Mouse (Mus musculus) midbrain, embryonic 14.5 days (tissue): ENCODE measurements at regions not wholly inside any gene's neighbourhood (a gene's known extent, or its start where the extent isn't known, plus 50 kb on each side); places are given as distances from the start of the nearest gene placed in this dataset.

Experiments
- ATAC-seq: fragments of 200-750 bp; cut with Nextera tagmentation; 2 replicates; pipeline ENCODE4 v1.8.0; 2017; ENCODE audit warnings: moderate number of reproducible peaks, moderate library complexity; ENCODE audit not compliant: low FRiP score, low TSS enrichment
- DNase-seq: peaks from one replicate; pipeline ENCODE4 v3.0.0-alpha.2; 2015
- H3K27ac ChIP-seq: fragments of 300-500 bp; sonication (generic); replicated peaks from 2 replicates; pipeline ENCODE4 v1.5.1; 2014; ENCODE audit warnings: mild to moderate bottlenecking, low read depth, low read length, moderate library complexity
- H3K27me3 ChIP-seq: fragments of 300-500 bp; sonication (generic); 2 replicates; pipeline ENCODE4 v1.6.1; 2014; ENCODE audit warnings: low read length, control low read depth, mixed read lengths; ENCODE audit not compliant: control insufficient read depth, insufficient read depth
- H3K36me3 ChIP-seq: fragments of 300-500 bp; sonication (generic); 2 replicates; pipeline ENCODE4 v1.6.1; 2014; ENCODE audit warnings: low read length, control low read depth; ENCODE audit not compliant: control insufficient read depth, insufficient read depth
- H3K4me1 ChIP-seq: fragments of 300-500 bp; sonication (generic); 2 replicates; pipeline ENCODE4 v1.6.1; 2014; ENCODE audit warnings: mild to moderate bottlenecking, antibody characterized with exemption, low read length, control low read depth; ENCODE audit not compliant: control insufficient read depth, insufficient read depth
- H3K4me2 ChIP-seq: fragments of 300-500 bp; sonication (generic); 2 replicates; pipeline ENCODE4 v1.6.1; 2014; ENCODE audit warnings: mild to moderate bottlenecking, low read length, moderate library complexity
- H3K4me3 ChIP-seq: fragments of 300-500 bp; sonication (generic); replicated peaks from 2 replicates; pipeline ENCODE4 v1.5.1; 2014; ENCODE audit warnings: low read depth, low read length
- H3K9ac ChIP-seq: fragments of 300-500 bp; sonication (generic); replicated peaks from 2 replicates; pipeline ENCODE4 v1.6.1; 2014; ENCODE audit warnings: mild to moderate bottlenecking, low read length, moderate library complexity
- H3K9me3 ChIP-seq: fragments of 300-500 bp; sonication (generic); 2 replicates; pipeline ENCODE4 v1.6.1; 2016; ENCODE audit warnings: low read length, control low read depth, mixed read lengths; ENCODE audit not compliant: control insufficient read depth
- WGBS: fragments of 180-500 bp; shearing (Covaris S2); extraction: QIAGEN DNeasy Blood & Tissue Kit; methylation state at CpG from one replicate; pipeline ENCODE4 v1.1.7; 2014; 5-methylcytosine and 5-hydroxymethylcytosine counted together

- peaks cover 13% of the 10 kb centered on the region for H3K4me1 ChIP-seq
- H3K36me3 ChIP-seq, result no peaks in the 10 kb centered on the region
- ATAC-seq (no peak), DNase-seq (peak; percentile 82)
- WGBS, result 69% methylated on average over 6 of the region's 6 CpGs
- H3K27me3 ChIP-seq, result no peaks in the 10 kb centered on the region
- H3K9ac ChIP-seq, result no peak overlapping the region
- no peaks in the 10 kb centered on the region for H3K9me3 ChIP-seq
- no peak overlapping the region for H3K4me2 ChIP-seq
- no peak overlapping the region for H3K4me3 ChIP-seq
- no peak overlapping the region for H3K27ac ChIP-seq
Observed at GRCm38 (mm10) chr19:49741239-49741638, 937.2 kb downstream of the Sorcs1 start.

- peak overlapping the region; percentile 31 for H3K4me2 ChIP-seq
- no peak for ATAC-seq
Observed at GRCm38 (mm10) chr19:49739483-49740175, 938.8 kb downstream of the Sorcs1 start.

GRCm38 (mm10) chr19:49697659-49698058, 980.8 kb downstream of the Sorcs1 start:
- H3K4me3 ChIP-seq, result no peak overlapping the region
- DNase-seq (peak; percentile 29), ATAC-seq (no peak)
- H3K4me1 ChIP-seq, result no peaks in the 10 kb centered on the region
- no peak overlapping the region for H3K4me2 ChIP-seq
- H3K27ac ChIP-seq, result no peak overlapping the region
- no peaks in the 10 kb centered on the region for H3K27me3 ChIP-seq
- 68% methylated on average over 1 of the region's 1 CpGs for WGBS
- H3K9ac ChIP-seq, result no peak overlapping the region
- H3K9me3 ChIP-seq, result no peaks in the 10 kb centered on the region
- H3K36me3 ChIP-seq, result no peaks in the 10 kb centered on the region

More at GRCm38 (mm10) chr19:49739483-49740175, 938.8 kb downstream of the Sorcs1 start:
- 23% methylated on average over 13 of the region's 13 CpGs for WGBS
- Histone ChIP-seq H3K9me3 (no peaks in the 10 kb centered on the region), H3K4me1 (peaks cover 13% of the 10 kb centered on the region), H3K27ac (peak overlapping the region; percentile 57), H3K9ac (no peak overlapping the region), H3K36me3 (no peaks in the 10 kb centered on the region), H3K4me3 (no peak overlapping the region), H3K27me3 (no peaks in the 10 kb centered on the region)
- peak; percentile 60 for DNase-seq

GRCm38 (mm10) chr19:49685588-49686281, 992.7 kb downstream of the Sorcs1 start:
- DNase-seq (no peak), ATAC-seq (no peak)
- H3K4me3 ChIP-seq, result no peak overlapping the region

GRCm38 (mm10) chr19:49681204-49681603, 997.2 kb downstream of the Sorcs1 start:
- Histone ChIP-seq H3K4me2 (no peak overlapping the region), H3K27me3 (no peaks in the 10 kb centered on the region), H3K4me3 (no peak overlapping the region), H3K9me3 (no peaks in the 10 kb centered on the region), H3K9ac (no peak overlapping the region), H3K36me3 (no peaks in the 10 kb centered on the region), H3K27ac (no peak overlapping the region), H3K4me1 (no peaks in the 10 kb centered on the region)
- DNase-seq (no peak), ATAC-seq (no peak)
- WGBS, result 50% methylated on average over 3 of the region's 3 CpGs

More at GRCm38 (mm10) chr19:49685588-49686281, 992.7 kb downstream of the Sorcs1 start:
- H3K9me3 ChIP-seq, result no peaks in the 10 kb centered on the region
- no peak overlapping the region for H3K27ac ChIP-seq
- H3K4me1 ChIP-seq, result no peaks in the 10 kb centered on the region
- 97% methylated on average over 15 of the region's 15 CpGs for WGBS
- no peaks in the 10 kb centered on the region for H3K36me3 ChIP-seq
- no peaks in the 10 kb centered on the region for H3K27me3 ChIP-seq
- no peak overlapping the region for H3K4me2 ChIP-seq
- H3K9ac ChIP-seq, result no peak overlapping the region

- Histone ChIP-seq H3K36me3 (no peaks in the 10 kb centered on the region), H3K9ac (no peak overlapping the region), H3K4me2 (no peak overlapping the region), H3K4me3 (no peak overlapping the region), H3K27me3 (no peaks in the 10 kb centered on the region), H3K9me3 (no peaks in the 10 kb centered on the region), H3K4me1 (no peaks in the 10 kb centered on the region), H3K27ac (no peak overlapping the region)
- DNase-seq (no peak), ATAC-seq (no peak)
- WGBS, result 87% methylated on average over 3 of the region's 3 CpGs
Observed at GRCm38 (mm10) chr19:49680006-49680405, 998.4 kb downstream of the Sorcs1 start.

- no peaks in the 10 kb centered on the region for H3K27me3 ChIP-seq
- H3K4me3 ChIP-seq, result no peak overlapping the region
- WGBS, result 11% methylated on average over 2 of the region's 2 CpGs
- no peak overlapping the region for H3K9ac ChIP-seq
- H3K4me1 ChIP-seq, result no peaks in the 10 kb centered on the region
- no peak overlapping the region for H3K4me2 ChIP-seq
- ATAC-seq, result no peak
- H3K36me3 ChIP-seq, result no peaks in the 10 kb centered on the region
- no peaks in the 10 kb centered on the region for H3K9me3 ChIP-seq
- H3K27ac ChIP-seq, result no peak overlapping the region
- DNase-seq, result no peak
Observed at GRCm38 (mm10) chr19:49675931-49676330, 1002.5 kb downstream of the Sorcs1 start.

GRCm38 (mm10) chr19:49629963-49630362, 1048.5 kb downstream of the Sorcs1 start:
- Histone ChIP-seq H3K4me2 (no peak overlapping the region), H3K36me3 (no peaks in the 10 kb centered on the region), H3K27me3 (no peaks in the 10 kb centered on the region), H3K4me1 (no peaks in the 10 kb centered on the region), H3K9me3 (no peaks in the 10 kb centered on the region), H3K4me3 (no peak overlapping the region), H3K9ac (no peak overlapping the region), H3K27ac (no peak overlapping the region)
- WGBS, result 94% methylated on average over 7 of the region's 7 CpGs
- DNase-seq, result no peak
- no peak for ATAC-seq

- DNase-seq (no peak), ATAC-seq (no peak)
- WGBS, result 47% methylated on average over 5 of the region's 5 CpGs
- no peak overlapping the region for H3K9ac ChIP-seq
- H3K9me3 ChIP-seq, result no peaks in the 10 kb centered on the region
- H3K4me1 ChIP-seq, result no peaks in the 10 kb centered on the region
- no peaks in the 10 kb centered on the region for H3K27me3 ChIP-seq
- no peaks in the 10 kb centered on the region for H3K36me3 ChIP-seq
- no peak overlapping the region for H3K4me3 ChIP-seq
- no peak overlapping the region for H3K27ac ChIP-seq
- H3K4me2 ChIP-seq, result no peak overlapping the region
Observed at GRCm38 (mm10) chr19:49619920-49620319, 1058.5 kb downstream of the Sorcs1 start.
